25 mouse cellular contexts compared by ENCODE assay signal in genomic region chr11:119316720-119317119, GRCm38 (mm10). TPM values are rescaled to one million over a fixed set of nuclear protein-coding genes. Genes with fewer than 3 reads are reported as not detected.
A peak's percentile ranks its signal among the peaks of the same experiment; 100 is the strongest.
DNase-seq lines count a peak whose midpoint lies in the region; ATAC-seq lines count a peak whose summit lies in the region.
"Had no signal": no experiment of that assay in that cellular context is flagged by ENCODE, and none has a peak within 500 bp of the region (broad histone marks: within the 10 kb centered on the region; RNA-seq: fewer than 3 reads in every experiment).

No protein-coding gene starts in this region.

- no peak overlapping the region for H3K4me2 ChIP-seq in limb, embryonic 12.5 days
- H3K4me2 ChIP-seq: embryonic facial prominence, embryonic 13.5 days; heart, embryonic 15.5 days; hindbrain, embryonic 13.5 days; kidney, embryonic 15.5 days; liver, embryonic 12.5 days had no signal

- H3K27ac ChIP-seq in limb, embryonic 12.5 days = no peak overlapping the region
- H3K27ac ChIP-seq in limb, embryonic 10.5 days = no peak overlapping the region
- H3K27ac ChIP-seq: embryonic facial prominence, embryonic 13.5 days; heart, embryonic 15.5 days; hindbrain, embryonic 13.5 days; kidney, embryonic 15.5 days; left cerebral cortex, adult 2 months; liver, embryonic 12.5 days had no signal

- intact Hi-C loops in heart, postnatal 10 days (cut with DNase I) = no loop called here

- H3K36me3 ChIP-seq in limb, embryonic 12.5 days = no peaks in the 10 kb centered on the region
- H3K36me3 ChIP-seq in limb, embryonic 10.5 days = no peaks in the 10 kb centered on the region
- H3K36me3 ChIP-seq: embryonic facial prominence, embryonic 13.5 days; heart, embryonic 15.5 days; hindbrain, embryonic 13.5 days; kidney, embryonic 15.5 days; liver, embryonic 12.5 days had no signal

- no peaks in the 10 kb centered on the region for H3K9me3 ChIP-seq in limb, embryonic 12.5 days
- no peaks in the 10 kb centered on the region for H3K9me3 ChIP-seq in limb, embryonic 10.5 days (replicated peaks)
- H3K9me3 ChIP-seq: embryonic facial prominence, embryonic 13.5 days; heart, embryonic 15.5 days; hindbrain, embryonic 13.5 days; kidney, embryonic 15.5 days; liver, embryonic 12.5 days had no signal

- no peak for ATAC-seq in limb, embryonic 12.5 days (ENCODE audit: insufficient number of reproducible peaks, insufficient read depth, low FRiP score, low TSS enrichment, low read depth)
- ATAC-seq in CD4-positive, CD25-positive, alpha-beta regulatory T cell, adult 4 months = no peak
- ATAC-seq: forebrain, embryonic 16.5 days; liver, embryonic 12.5 days had no signal

- no peaks in the 10 kb centered on the region for H3K4me1 ChIP-seq in limb, embryonic 12.5 days (replicated peaks)
- 0 out of 2 replicates have a peak, but pooled peaks cover 6% of the 10 kb centered on the region for H3K4me1 ChIP-seq in limb, embryonic 10.5 days
- H3K4me1 ChIP-seq: embryonic facial prominence, embryonic 13.5 days; heart, embryonic 15.5 days; hindbrain, embryonic 13.5 days; kidney, embryonic 15.5 days; liver, embryonic 12.5 days had no signal

- no peak overlapping the region for H3K4me3 ChIP-seq in limb, embryonic 12.5 days (replicated peaks)
- H3K4me3 ChIP-seq in limb, embryonic 10.5 days = no peak overlapping the region
- H3K4me3 ChIP-seq: embryonic facial prominence, embryonic 13.5 days; heart, embryonic 15.5 days; hindbrain, embryonic 13.5 days; kidney, embryonic 15.5 days; left cerebral cortex, adult 2 months; liver, embryonic 12.5 days had no signal

- DNase-seq in gastrocnemius, adult 18-20 months (ENCODE audit: low spot score) = peak; percentile 61
- no peak for DNase-seq in gastrocnemius, postnatal 10 days
- DNase-seq in limb, embryonic 10.5 days (ENCODE audit: low spot score) = no peak
- peak; percentile 37 to 41 for DNase-seq in heart, postnatal 10 days
- peak; percentile 47 for DNase-seq in testis, postnatal 10 days (ENCODE audit: low spot score)
- no peak for DNase-seq in lung, postnatal 10 days
- DNase-seq: adrenal gland, adult 8-10 months; cerebellum, adult 9-11 months; kidney, postnatal 4 days; layer of hippocampus, adult 9-11 months; left cerebral cortex, postnatal 4 days; lung, adult 2 months; lung, postnatal 4 days; retina, postnatal 1 day; thymus, adult 18-20 months had no signal

- peaks cover 8% of the 10 kb centered on the region; the same call in 1 of the 2 replicates for H3K27me3 ChIP-seq in limb, embryonic 12.5 days
- 0 out of 2 replicates have a peak, but pooled peaks cover 4% of the 10 kb centered on the region for H3K27me3 ChIP-seq in limb, embryonic 10.5 days (ENCODE audit: low read depth, poor library complexity, severe bottlenecking)
- H3K27me3 ChIP-seq: embryonic facial prominence, embryonic 13.5 days; heart, embryonic 15.5 days had no signal

- 0 out of 2 replicates have a peak overlapping the region, but pooled peaks have one; percentile 3 for H3K9ac ChIP-seq in limb, embryonic 12.5 days (replicated peaks)
- H3K9ac ChIP-seq: embryonic facial prominence, embryonic 13.5 days; heart, embryonic 15.5 days; hindbrain, embryonic 13.5 days; kidney, embryonic 15.5 days; liver, embryonic 12.5 days had no signal

- 83% methylated on average over 4 of the region's 4 CpGs for WGBS in limb, embryonic 12.5 days
- 78% methylated on average over 4 of the region's 4 CpGs for WGBS in limb, embryonic 10.5 days

RNA-seq across cellular contexts. Expression of gene Card14, which starts 9.2 kb away (rescaled TPM):
- under 1 TPM; 0.21 to 0.34 TPM for total RNA-seq in gastrocnemius, adult 18-20 months (2021)
- 1 to 10 TPM in 1 of 2 experiments, under 1 TPM in 1; 0.77 to 1.3 TPM for total RNA-seq in gastrocnemius, postnatal 10 days (2021)
- polyA plus RNA-seq in limb, embryonic 12.5 days (2016; fragmentation: Nextera tagmentation; extraction: Ambion mirVana) = 0.27 and 0.56 TPM in 2 replicates
- 0.08 and 0.30 TPM in 2 replicates for polyA plus RNA-seq in limb, embryonic 10.5 days (2016; fragmentation: Nextera tagmentation; extraction: Ambion mirVana)
- total RNA-seq in heart, postnatal 10 days (2021) = under 1 TPM; 0.07 to 0.12 TPM
- polyA plus RNA-seq in CD4-positive, CD25-positive, alpha-beta regulatory T cell, adult 4 months (2017; shearing (Covaris generic)) = not detected
- polyA plus RNA-seq: neural tube, embryonic 11.5 days had no signal

RNA-seq across cellular contexts. Expression of gene Eif4a3, which starts 16.8 kb away (rescaled TPM):
- 10 to 100 TPM; 32.2 to 43.5 TPM for total RNA-seq in gastrocnemius, adult 18-20 months (2021)
- total RNA-seq in gastrocnemius, postnatal 10 days (2021) = 10 to 100 TPM; 74.3 to 75.4 TPM
- polyA plus RNA-seq in limb, embryonic 12.5 days (2016; fragmentation: Nextera tagmentation; extraction: Ambion mirVana) = 390 and 396 TPM in 2 replicates
- polyA plus RNA-seq in limb, embryonic 10.5 days (2016; fragmentation: Nextera tagmentation; extraction: Ambion mirVana) = 503 and 564 TPM in 2 replicates
- total RNA-seq in heart, postnatal 10 days (2021) = 100 to 1,000 TPM; 105 to 112 TPM
- polyA plus RNA-seq in CD4-positive, CD25-positive, alpha-beta regulatory T cell, adult 4 months (2017; shearing (Covaris generic)) = 100 to 1,000 TPM; 175 to 208 TPM

RNA-seq across cellular contexts. Expression of gene Sgsh, which starts 38.6 kb away (rescaled TPM):
- 1 to 10 TPM; 3.3 to 3.4 TPM for total RNA-seq in gastrocnemius, adult 18-20 months (2021)
- total RNA-seq in gastrocnemius, postnatal 10 days (2021) = 1 to 10 TPM; 5.2 to 5.7 TPM
- 5.5 and 6.1 TPM in 2 replicates for polyA plus RNA-seq in limb, embryonic 12.5 days (2016; fragmentation: Nextera tagmentation; extraction: Ambion mirVana)
- 6.5 and 8.1 TPM in 2 replicates for polyA plus RNA-seq in limb, embryonic 10.5 days (2016; fragmentation: Nextera tagmentation; extraction: Ambion mirVana)
- total RNA-seq in heart, postnatal 10 days (2021) = 1 to 10 TPM; 7.9 TPM
- polyA plus RNA-seq in CD4-positive, CD25-positive, alpha-beta regulatory T cell, adult 4 months (2017; shearing (Covaris generic)) = 10 to 100 TPM in 1 of 2 experiments, 1 to 10 TPM in 1; 7.4 to 19.9 TPM

RNA-seq across cellular contexts. Expression of gene Slc26a11, which starts 38.6 kb away (rescaled TPM):
- total RNA-seq in gastrocnemius, adult 18-20 months (2021) = 1 to 10 TPM; 2.4 to 2.8 TPM
- total RNA-seq in gastrocnemius, postnatal 10 days (2021) = 1 to 10 TPM; 2.6 to 4.0 TPM
- 12.2 and 12.4 TPM in 2 replicates for polyA plus RNA-seq in limb, embryonic 12.5 days (2016; fragmentation: Nextera tagmentation; extraction: Ambion mirVana)
- 8.9 and 9.4 TPM in 2 replicates for polyA plus RNA-seq in limb, embryonic 10.5 days (2016; fragmentation: Nextera tagmentation; extraction: Ambion mirVana)
- 1 to 10 TPM; 3.7 to 5.0 TPM for total RNA-seq in heart, postnatal 10 days (2021)
- polyA plus RNA-seq in CD4-positive, CD25-positive, alpha-beta regulatory T cell, adult 4 months (2017; shearing (Covaris generic)) = 10 to 100 TPM in 1 of 2 experiments, 1 to 10 TPM in 1; 8.0 to 16.2 TPM

RNA-seq across cellular contexts. Expression of gene Gaa, which starts 49.0 kb away (rescaled TPM):
- total RNA-seq in gastrocnemius, adult 18-20 months (2021) = 100 to 1,000 TPM; 174 to 191 TPM
- total RNA-seq in gastrocnemius, postnatal 10 days (2021) = 10 to 100 TPM; 67.7 to 78.6 TPM
- 39.4 and 43.4 TPM in 2 replicates for polyA plus RNA-seq in limb, embryonic 12.5 days (2016; fragmentation: Nextera tagmentation; extraction: Ambion mirVana)
- polyA plus RNA-seq in limb, embryonic 10.5 days (2016; fragmentation: Nextera tagmentation; extraction: Ambion mirVana) = 23.4 and 27.8 TPM in 2 replicates
- total RNA-seq in heart, postnatal 10 days (2021) = 10 to 100 TPM; 56.7 to 58.4 TPM
- 10 to 100 TPM; 11.5 to 27.8 TPM for polyA plus RNA-seq in CD4-positive, CD25-positive, alpha-beta regulatory T cell, adult 4 months (2017; shearing (Covaris generic))

Comparison
In these comparisons a context has a peak if more than half of its experiments do, and no peak if none do; other contexts are left out.
1. DNase-seq: peak in gastrocnemius, adult 18-20 months (single experiment), heart, postnatal 10 days (2 of 2) and testis, postnatal 10 days (single experiment); none in gastrocnemius, postnatal 10 days (single experiment), limb, embryonic 10.5 days (single experiment) and lung, postnatal 10 days (single experiment).